Mouse (Mus musculus) C2C12 (cell line): ENCODE measurements around the gene 1500009C09Rik. TPM values are rescaled to one million over a fixed set of nuclear protein-coding genes. Genes with fewer than 3 reads are reported as not detected.

ENCODE experiments used
- H3K27me3 ChIP-seq: one replicate; pipeline ENCODE4 v1.6.1; 2011; ENCODE audit not compliant: control insufficient read depth, insufficient read depth, insufficient read length
- H3K36me3 ChIP-seq: one replicate; pipeline ENCODE4 v1.6.1; 2011; ENCODE audit not compliant: control insufficient read depth, insufficient read depth
- H3K4me3 ChIP-seq: one replicate; pipeline ENCODE4 v1.5.1; 2011; ENCODE audit warnings: mild to moderate bottlenecking, control low read depth; ENCODE audit not compliant: poor library complexity, insufficient read depth, severe bottlenecking
- H3K79me2 ChIP-seq: one replicate; pipeline ENCODE4 v1.6.1; 2011; ENCODE audit not compliant: control insufficient read depth, insufficient read depth
- H3K79me3 ChIP-seq: one replicate; pipeline ENCODE4 v1.6.1; 2011; ENCODE audit warnings: low read depth, control low read depth
- H3ac ChIP-seq: one replicate; pipeline ENCODE3; 2011; ENCODE audit warnings: low read depth; ENCODE audit not compliant: control insufficient read depth, insufficient read length
- CEBPB ChIP-seq: IDR thresholded peaks from one replicate; pipeline ENCODE4 v1.6.1; 2011; ENCODE audit warnings: low read depth, mild to moderate bottlenecking, control low read depth, moderate library complexity
- CTCF ChIP-seq: IDR thresholded peaks from one replicate; pipeline ENCODE4 v1.5.1; 2011; ENCODE audit not compliant: control insufficient read depth, insufficient read depth, insufficient read length
- FOSL1 ChIP-seq: IDR thresholded peaks from one replicate; pipeline ENCODE4 v1.8.0; 2011; ENCODE audit warnings: mild to moderate bottlenecking, low read length; ENCODE audit not compliant: poor library complexity, insufficient read depth, severe bottlenecking
- MAX ChIP-seq: IDR thresholded peaks from one replicate; pipeline ENCODE4 v1.6.1; 2011; ENCODE audit warnings: mild to moderate bottlenecking, control low read depth
- MYOD1 ChIP-seq: IDR thresholded peaks from one replicate; pipeline ENCODE4 v1.6.1; 2011; ENCODE audit warnings: low read depth; ENCODE audit not compliant: control insufficient read depth, insufficient read length
- MYOG ChIP-seq: IDR thresholded peaks from one replicate; pipeline ENCODE4 v1.6.1; 2011; ENCODE audit not compliant: control insufficient read depth, insufficient read length; ENCODE audit errors: extremely low read depth
- USF1 ChIP-seq: IDR thresholded peaks from one replicate; pipeline ENCODE4 v1.6.1; 2011; ENCODE audit warnings: low read depth, mild to moderate bottlenecking, control low read depth, moderate library complexity
- polyA plus RNA-seq: library from polyadenylated mRNA; unstranded; fragments of >200 nt; fragmentation: generic; extraction: Trizol; gene quantifications from one replicate; pipeline ENCODE4 v1.2.1, GENCODE M21; 2012; ENCODE audit warnings: missing spikeins

1500009C09Rik gene
- polyA plus RNA-seq, 1 experiment, result not detected

DNA sequence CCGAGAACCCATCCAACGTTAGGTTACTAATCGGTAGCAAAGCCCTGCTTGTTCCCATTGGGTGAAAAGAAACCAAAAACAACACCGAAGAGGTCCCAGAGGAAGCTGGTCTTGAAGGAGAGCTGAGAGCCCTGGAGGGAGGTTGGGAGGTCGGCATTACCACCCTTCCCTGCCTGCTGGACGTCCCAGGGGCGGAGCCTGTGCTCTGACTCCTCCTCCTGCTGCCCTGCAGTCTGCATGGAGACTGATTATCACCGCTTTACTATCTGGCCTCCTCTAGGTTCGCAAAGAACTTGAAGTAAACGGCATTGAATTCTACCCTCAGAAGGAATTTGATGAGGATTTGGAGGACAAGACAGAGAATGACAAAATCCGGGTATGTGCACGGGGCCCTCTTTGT, 34.0 kb downstream of the 1500009C09Rik start:
- no peaks in the 10 kb centered on the region for H3K36me3 ChIP-seq

DNA sequence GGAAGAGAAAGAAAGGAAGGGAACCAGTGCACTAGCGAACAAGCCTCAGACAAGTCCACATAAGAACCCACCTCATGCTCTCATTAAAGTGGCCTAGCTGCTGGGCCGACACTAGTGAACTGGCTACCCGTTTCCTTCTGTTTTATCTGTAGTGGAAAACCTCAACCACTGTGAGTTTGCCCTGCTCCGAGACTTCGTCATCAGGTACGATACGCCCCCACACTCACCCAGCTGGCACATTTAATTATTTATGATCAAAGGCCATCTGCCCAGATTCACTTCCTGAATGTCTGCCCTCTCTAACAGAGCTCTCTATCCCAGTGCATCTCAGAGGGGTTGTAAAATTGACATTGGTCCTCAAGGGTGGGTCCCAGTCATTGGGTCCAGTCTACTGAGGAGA, 38.1 kb downstream of the 1500009C09Rik start:
- H3K79me2 ChIP-seq, result no peaks in the 10 kb centered on the region
- no peak overlapping the region for H3K4me3 ChIP-seq
- H3K79me3 ChIP-seq, result no peaks in the 10 kb centered on the region
- no peak overlapping the region for H3ac ChIP-seq
- H3K36me3 ChIP-seq, result no peaks in the 10 kb centered on the region
- no peak for TF ChIP-seq CTCF
- TF ChIP-seq MYOD1, result no peak
- TF ChIP-seq MYOG, result no peak
- no peak for TF ChIP-seq FOSL1
- TF ChIP-seq MAX, result no peak
- TF ChIP-seq USF1, result no peak
- TF ChIP-seq CEBPB, result no peak
- peaks cover 53% of the 10 kb centered on the region for H3K27me3 ChIP-seq

More for the DNA sequence above, 34.0 kb downstream of the 1500009C09Rik start:
- H3ac ChIP-seq, result no peak overlapping the region
- no peaks in the 10 kb centered on the region for H3K79me3 ChIP-seq
- no peak overlapping the region for H3K4me3 ChIP-seq
- peaks cover 37% of the 10 kb centered on the region for H3K27me3 ChIP-seq
- H3K79me2 ChIP-seq, result no peaks in the 10 kb centered on the region
- TF ChIP-seq USF1 (no peak), MAX (no peak), CTCF (no peak), CEBPB (no peak), FOSL1 (no peak), MYOD1 (no peak), MYOG (no peak)

DNA sequence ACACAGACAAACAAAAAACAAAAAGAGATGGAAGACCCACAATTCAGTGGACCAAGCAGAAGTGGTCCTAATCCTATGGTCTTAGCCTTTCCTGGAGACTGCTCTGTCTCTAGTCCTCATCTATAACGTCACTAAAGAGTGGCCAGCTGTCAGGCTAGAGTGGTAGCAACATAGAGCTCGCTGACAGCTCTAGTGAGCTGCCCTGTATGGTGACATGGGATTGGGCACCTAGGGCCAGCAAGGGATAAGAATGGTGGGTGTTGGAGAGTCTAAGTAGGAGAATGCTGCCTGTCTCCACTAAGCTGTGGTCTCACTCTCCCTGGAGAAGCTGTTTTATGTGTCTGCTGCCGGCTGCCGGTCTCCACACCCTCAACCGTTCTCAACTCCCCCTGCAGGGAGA, 40.7 kb downstream of the 1500009C09Rik start:
- Histone ChIP-seq H3ac (no peak overlapping the region), H3K36me3 (no peaks in the 10 kb centered on the region), H3K27me3 (peaks cover 49% of the 10 kb centered on the region), H3K79me2 (no peaks in the 10 kb centered on the region), H3K4me3 (no peak overlapping the region), H3K79me3 (no peaks in the 10 kb centered on the region)
- TF ChIP-seq MYOD1 (no peak), FOSL1 (no peak), CTCF (no peak), USF1 (no peak), MAX (no peak), MYOG (no peak), CEBPB (no peak)

- no peaks in the 10 kb centered on the region for H3K36me3 ChIP-seq
- TF ChIP-seq MYOD1 (no peak), CEBPB (no peak), FOSL1 (no peak), USF1 (no peak), MYOG (no peak), MAX (no peak), CTCF (no peak)
- H3K4me3 ChIP-seq, result no peak overlapping the region
- H3ac ChIP-seq, result no peak overlapping the region
- H3K79me3 ChIP-seq, result no peaks in the 10 kb centered on the region
- no peaks in the 10 kb centered on the region for H3K79me2 ChIP-seq
- peaks cover 49% of the 10 kb centered on the region for H3K27me3 ChIP-seq
These were observed 41.1 kb downstream of the 1500009C09Rik start for GRCm38 (mm10) chr15:82293271-82293711.

GRCm38 (mm10) chr15:82294059-82294458, 41.9 kb downstream of the 1500009C09Rik start:
- no peak overlapping the region for H3K4me3 ChIP-seq
- H3ac ChIP-seq, result no peak overlapping the region
- no peaks in the 10 kb centered on the region for H3K36me3 ChIP-seq
- no peaks in the 10 kb centered on the region for H3K79me3 ChIP-seq
- no peaks in the 10 kb centered on the region for H3K79me2 ChIP-seq
- TF ChIP-seq CEBPB, result no peak
- TF ChIP-seq CTCF, result no peak
- TF ChIP-seq MYOD1, result no peak
- TF ChIP-seq MYOG, result no peak
- no peak for TF ChIP-seq USF1
- no peak for TF ChIP-seq FOSL1
- TF ChIP-seq MAX, result no peak
- peaks cover 55% of the 10 kb centered on the region for H3K27me3 ChIP-seq

GRCm38 (mm10) chr15:82298764-82299561, 46.8 kb downstream of the 1500009C09Rik start, which contains the start of gene Wbp2nl:
Gene Wbp2nl, plus strand, starts transcription at chr15:82298954.
- Histone ChIP-seq H3K4me3 (no peak within 1 kb of the TSS), H3K36me3 (no peaks in the 10 kb centered on the region), H3K27me3 (peaks cover 52% of the 10 kb centered on the region), H3K79me2 (no peaks in the 10 kb centered on the region), H3ac (no peak within 1 kb of the TSS), H3K79me3 (no peaks in the 10 kb centered on the region)
- TF ChIP-seq MYOG, result no peak
